Mouse (Mus musculus): ENCODE data around the gene Tsc22d3. TPM values are rescaled to one million over a fixed set of nuclear protein-coding genes. Genes with fewer than 3 reads are reported as not detected.
A peak's percentile ranks its signal among the peaks of the same experiment; 100 is the strongest.

Gene Tsc22d3
- polyA plus RNA-seq, 1 experiment from 2014 or later: 77.3 TPM

GRCm38 (mm10) chrX:140531356-140531755 lies 69.1 kb downstream of the Tsc22d3 start:
- peak; percentile 15; the same call in 1 of the 2 replicates for ATAC-seq (ENCODE audit: low FRiP score, low TSS enrichment)
- Histone ChIP-seq H3K27me3 (ENCODE audit: control insufficient read depth, insufficient read depth, low read length) (no peaks in the 10 kb centered on the region), H3K9me3 (ENCODE audit: control insufficient read depth, low read length) (no peaks in the 10 kb centered on the region), H3K27ac (replicated peaks) (no peak overlapping the region), H3K36me3 (ENCODE audit: control insufficient read depth, insufficient read depth, low read length) (no peaks in the 10 kb centered on the region), H3K9ac (ENCODE audit: low read length) (no peak overlapping the region), H3K4me2 (replicated peaks; ENCODE audit: low read depth) (no peak overlapping the region), H3K4me3 (ENCODE audit: low read depth, low read length) (no peak overlapping the region), H3K4me1 (replicated peaks; ENCODE audit: control insufficient read depth, insufficient read depth) (no peaks in the 10 kb centered on the region)
- 58% methylated on average over 2 of the region's 2 CpGs for WGBS
- TF ChIP-seq CTCF (IDR thresholded peaks at IDR 0.05; ENCODE audit: low read depth) (no peak), EP300 (optimal IDR thresholded peaks at IDR 0.05) (no peak)
- no peak for DNase-seq (ENCODE audit: low spot score)

- WGBS: 78% methylated on average over 5 of the region's 5 CpGs
Observed at GRCm38 (mm10) chrX:140530632-140531031, 69.8 kb downstream of the Tsc22d3 start.

GRCm38 (mm10) chrX:140529074-140529561 lies 71.3 kb downstream of the Tsc22d3 start:
- Histone ChIP-seq H3K27me3 (ENCODE audit: control insufficient read depth, insufficient read depth, low read length) (no peaks in the 10 kb centered on the region), H3K9me3 (ENCODE audit: control insufficient read depth, low read length) (no peaks in the 10 kb centered on the region), H3K4me3 (ENCODE audit: low read depth, low read length) (no peak overlapping the region), H3K27ac (replicated peaks) (peak overlapping the region; percentile 77), H3K4me1 (replicated peaks; ENCODE audit: control insufficient read depth, insufficient read depth) (no peaks in the 10 kb centered on the region), H3K36me3 (ENCODE audit: control insufficient read depth, insufficient read depth, low read length) (no peaks in the 10 kb centered on the region), H3K4me2 (replicated peaks; ENCODE audit: low read depth) (no peak overlapping the region), H3K9ac (ENCODE audit: low read length) (no peak overlapping the region)
- TF ChIP-seq EP300 (optimal IDR thresholded peaks at IDR 0.05) (peak; percentile 56), CTCF (IDR thresholded peaks at IDR 0.05; ENCODE audit: low read depth) (no peak)
- 68% methylated on average over 5 of the region's 5 CpGs for WGBS
- peak; percentile 90 for ATAC-seq (ENCODE audit: low FRiP score, low TSS enrichment)
- DNase-seq (ENCODE audit: low spot score): peak; percentile 51

More at GRCm38 (mm10) chrX:140530632-140531031, 69.8 kb downstream of the Tsc22d3 start:
- no peaks in the 10 kb centered on the region for H3K36me3 ChIP-seq (ENCODE audit: control insufficient read depth, insufficient read depth, low read length)
- no peak for ATAC-seq (ENCODE audit: low FRiP score, low TSS enrichment)
- no peak overlapping the region for H3K4me3 ChIP-seq (ENCODE audit: low read depth, low read length)
- no peaks in the 10 kb centered on the region for H3K9me3 ChIP-seq (ENCODE audit: control insufficient read depth, low read length)
- H3K4me2 ChIP-seq (replicated peaks; ENCODE audit: low read depth): no peak overlapping the region
- TF ChIP-seq EP300 (optimal IDR thresholded peaks at IDR 0.05) (no peak), CTCF (IDR thresholded peaks at IDR 0.05; ENCODE audit: low read depth) (no peak)
- H3K27ac ChIP-seq (replicated peaks): no peak overlapping the region
- H3K9ac ChIP-seq (ENCODE audit: low read length): no peak overlapping the region
- no peak for DNase-seq (ENCODE audit: low spot score)
- no peaks in the 10 kb centered on the region for H3K27me3 ChIP-seq (ENCODE audit: control insufficient read depth, insufficient read depth, low read length)
- no peaks in the 10 kb centered on the region for H3K4me1 ChIP-seq (replicated peaks; ENCODE audit: control insufficient read depth, insufficient read depth)

- ATAC-seq (ENCODE audit: low FRiP score, low TSS enrichment) (no peak), DNase-seq (ENCODE audit: low spot score) (no peak)
- 43% methylated on average over 6 of the region's 6 CpGs for WGBS
Observed at GRCm38 (mm10) chrX:140527231-140527630, 73.2 kb downstream of the Tsc22d3 start.

GRCm38 (mm10) chrX:140526253-140526618 lies 74.2 kb downstream of the Tsc22d3 start:
- ATAC-seq (ENCODE audit: low FRiP score, low TSS enrichment): no peak
- no peaks in the 10 kb centered on the region for H3K9me3 ChIP-seq (ENCODE audit: control insufficient read depth, low read length)
- H3K4me2 ChIP-seq (replicated peaks; ENCODE audit: low read depth): no peak overlapping the region
- H3K36me3 ChIP-seq (ENCODE audit: control insufficient read depth, insufficient read depth, low read length): no peaks in the 10 kb centered on the region
- 87% methylated on average over 5 of the region's 5 CpGs for WGBS
- H3K27me3 ChIP-seq (ENCODE audit: control insufficient read depth, insufficient read depth, low read length): no peaks in the 10 kb centered on the region
- H3K4me1 ChIP-seq (replicated peaks; ENCODE audit: control insufficient read depth, insufficient read depth): no peaks in the 10 kb centered on the region
- H3K9ac ChIP-seq (ENCODE audit: low read length): no peak overlapping the region
- no peak overlapping the region for H3K4me3 ChIP-seq (ENCODE audit: low read depth, low read length)
- no peak for DNase-seq (ENCODE audit: low spot score)
- TF ChIP-seq CTCF (IDR thresholded peaks at IDR 0.05; ENCODE audit: low read depth) (no peak), EP300 (optimal IDR thresholded peaks at IDR 0.05) (no peak)
- H3K27ac ChIP-seq (replicated peaks): no peak overlapping the region

More at GRCm38 (mm10) chrX:140527231-140527630, 73.2 kb downstream of the Tsc22d3 start:
- TF ChIP-seq CTCF (IDR thresholded peaks at IDR 0.05; ENCODE audit: low read depth): no peak
- no peak for TF ChIP-seq EP300 (optimal IDR thresholded peaks at IDR 0.05)
- H3K4me2 ChIP-seq (replicated peaks; ENCODE audit: low read depth): no peak overlapping the region
- H3K9ac ChIP-seq (ENCODE audit: low read length): no peak overlapping the region
- no peaks in the 10 kb centered on the region for H3K27me3 ChIP-seq (ENCODE audit: control insufficient read depth, insufficient read depth, low read length)
- H3K27ac ChIP-seq (replicated peaks): no peak overlapping the region
- no peaks in the 10 kb centered on the region for H3K4me1 ChIP-seq (replicated peaks; ENCODE audit: control insufficient read depth, insufficient read depth)
- H3K36me3 ChIP-seq (ENCODE audit: control insufficient read depth, insufficient read depth, low read length): no peaks in the 10 kb centered on the region
- no peaks in the 10 kb centered on the region for H3K9me3 ChIP-seq (ENCODE audit: control insufficient read depth, low read length)
- H3K4me3 ChIP-seq (ENCODE audit: low read depth, low read length): no peak overlapping the region

GRCm38 (mm10) chrX:140525604-140526252 lies 74.7 kb downstream of the Tsc22d3 start:
- TF ChIP-seq CTCF (IDR thresholded peaks at IDR 0.05; ENCODE audit: low read depth) (no peak), EP300 (optimal IDR thresholded peaks at IDR 0.05) (no peak)
- ATAC-seq (ENCODE audit: low FRiP score, low TSS enrichment): no peak
- Histone ChIP-seq H3K36me3 (ENCODE audit: control insufficient read depth, insufficient read depth, low read length) (no peaks in the 10 kb centered on the region), H3K27me3 (ENCODE audit: control insufficient read depth, insufficient read depth, low read length) (no peaks in the 10 kb centered on the region), H3K4me3 (ENCODE audit: low read depth, low read length) (no peak overlapping the region), H3K4me2 (replicated peaks; ENCODE audit: low read depth) (no peak overlapping the region), H3K27ac (replicated peaks) (no peak overlapping the region), H3K9ac (ENCODE audit: low read length) (no peak overlapping the region), H3K9me3 (ENCODE audit: control insufficient read depth, low read length) (no peaks in the 10 kb centered on the region), H3K4me1 (replicated peaks; ENCODE audit: control insufficient read depth, insufficient read depth) (no peaks in the 10 kb centered on the region)
- WGBS: 77% methylated on average over 7 of the region's 7 CpGs
- no peak for DNase-seq (ENCODE audit: low spot score)

Data from stomach, postnatal 0 days (tissue).